Mouse (Mus musculus) E14TG2a.4 (cell line): Measurements from ENCODE around the gene Ggta1.

Experiments used
- H3K27me3 ChIP-seq: 2 replicates; pipeline ENCODE4 v1.6.1; 2014; ENCODE audit warnings: low read length, control low read depth; ENCODE audit not compliant: insufficient read depth
- H3K36me3 ChIP-seq: 2 replicates; pipeline ENCODE4 v1.6.1; 2014; ENCODE audit warnings: low read length, control low read depth; ENCODE audit not compliant: insufficient read depth
- H3K4me1 ChIP-seq: replicated peaks from 2 replicates; pipeline ENCODE4 v1.6.1; 2014; ENCODE audit warnings: low read depth, low read length, control low read depth
- H3K4me3 ChIP-seq: replicated peaks from 2 replicates; pipeline ENCODE4 v1.5.1; 2014; ENCODE audit warnings: mild to moderate bottlenecking, low read length
- H3K9me3 ChIP-seq: 2 replicates; pipeline ENCODE4 v1.6.1; 2014; ENCODE audit warnings: low read length, control low read depth
- CTCF ChIP-seq: conservative IDR thresholded peaks from 2 replicates; pipeline ENCODE4 v1.5.1; 2014; ENCODE audit warnings: low read length
- NANOG ChIP-seq: IDR thresholded peaks from 2 replicates; pipeline ENCODE4 v1.6.1; 2014; ENCODE audit warnings: borderline replicate concordance, low read length, mixed read lengths
- POU5F1 ChIP-seq: IDR thresholded peaks from 2 replicates; pipeline ENCODE4 v1.6.1; 2014; ENCODE audit warnings: low read length, borderline replicate concordance

Ggta1 gene

DNA sequence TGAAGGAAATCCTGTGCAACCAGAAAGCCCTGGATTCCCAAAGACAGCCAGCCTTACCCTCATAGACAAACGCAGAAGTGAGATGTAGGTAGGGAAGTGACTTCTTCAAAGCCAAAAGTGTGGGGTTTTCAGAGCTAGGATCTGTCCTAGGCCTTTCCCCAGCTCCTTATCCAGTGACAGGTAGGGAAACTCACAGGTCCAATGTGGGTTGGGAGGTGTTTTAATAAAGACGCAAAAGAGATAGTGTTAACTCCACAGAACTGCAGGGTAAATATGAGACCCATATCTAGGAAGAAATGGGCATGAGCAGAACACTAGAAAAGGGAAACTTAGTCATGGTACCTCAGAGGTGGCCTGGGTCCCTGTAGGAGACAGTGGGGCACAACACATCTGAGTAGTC lies 5.2 kb upstream of the Ggta1 start:
- Histone ChIP-seq H3K36me3 (no peaks in the 10 kb centered on the region), H3K4me3 (no peak overlapping the region), H3K4me1 (peaks cover 41% of the 10 kb centered on the region), H3K9me3 (no peaks in the 10 kb centered on the region), H3K27me3 (no peaks in the 10 kb centered on the region)
- TF ChIP-seq NANOG (no peak), CTCF (no peak), POU5F1 (no peak)

- no peak overlapping the region for H3K4me3 ChIP-seq
- peaks cover 46% of the 10 kb centered on the region for H3K4me1 ChIP-seq
- H3K9me3 ChIP-seq: no peaks in the 10 kb centered on the region
- no peaks in the 10 kb centered on the region for H3K36me3 ChIP-seq
- TF ChIP-seq NANOG: no peak
- TF ChIP-seq POU5F1: no peak
- no peak for TF ChIP-seq CTCF
- H3K27me3 ChIP-seq: no peaks in the 10 kb centered on the region
Observed at GRCm38 (mm10) chr2:35467855-35468254, 4.8 kb upstream of the Ggta1 start.

- H3K9me3 ChIP-seq: no peaks in the 10 kb centered on the region
- H3K4me1 ChIP-seq: peaks cover 59% of the 10 kb centered on the region
- no peak overlapping the region for H3K4me3 ChIP-seq
- TF ChIP-seq POU5F1 (no peak), NANOG (no peak), CTCF (no peak)
- no peaks in the 10 kb centered on the region for H3K27me3 ChIP-seq
- H3K36me3 ChIP-seq: no peaks in the 10 kb centered on the region
Observed at GRCm38 (mm10) chr2:35465677-35466076, 2.6 kb upstream of the Ggta1 start.

DNA sequence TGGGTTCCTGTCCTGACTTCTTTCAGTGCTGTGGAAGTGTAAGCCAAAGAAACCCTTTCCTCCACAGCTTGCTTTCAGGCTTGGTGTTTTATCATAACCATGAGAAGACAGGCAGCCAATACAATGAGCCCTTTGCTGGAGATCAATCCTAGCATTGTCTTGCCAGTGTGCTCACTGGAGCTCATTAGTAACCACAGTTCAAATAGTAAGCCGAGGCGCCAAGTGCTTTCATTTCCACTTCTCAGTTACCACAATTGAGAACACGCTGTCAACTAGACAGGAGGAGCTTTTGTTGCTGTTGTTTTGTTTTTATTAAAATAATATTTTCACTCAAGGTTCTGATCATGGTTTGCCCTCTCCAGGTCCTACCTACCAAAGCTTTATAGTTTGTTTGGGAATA lies 1.5 kb upstream of the Ggta1 start:
- no peaks in the 10 kb centered on the region for H3K36me3 ChIP-seq
- H3K4me1 ChIP-seq: peaks cover 70% of the 10 kb centered on the region
- peak overlapping the region; percentile 52 for H3K4me3 ChIP-seq
- TF ChIP-seq POU5F1: no peak
- no peak for TF ChIP-seq NANOG
- no peak for TF ChIP-seq CTCF
- H3K27me3 ChIP-seq: no peaks in the 10 kb centered on the region
- H3K9me3 ChIP-seq: no peaks in the 10 kb centered on the region

GRCm38 (mm10) chr2:35464089-35464534 lies 1.1 kb upstream of the Ggta1 start:
- H3K9me3 ChIP-seq: no peaks in the 10 kb centered on the region
- no peak for TF ChIP-seq POU5F1
- TF ChIP-seq CTCF: no peak
- TF ChIP-seq NANOG: no peak
- peak overlapping the region; percentile 52 for H3K4me3 ChIP-seq
- peaks cover 73% of the 10 kb centered on the region for H3K4me1 ChIP-seq
- no peaks in the 10 kb centered on the region for H3K27me3 ChIP-seq
- no peaks in the 10 kb centered on the region for H3K36me3 ChIP-seq

GRCm38 (mm10) chr2:35463372-35464088 lies 499 bp upstream of the Ggta1 start:
- TF ChIP-seq CTCF (no peak), POU5F1 (no peak), NANOG (no peak)
- no peaks in the 10 kb centered on the region for H3K27me3 ChIP-seq
- no peaks in the 10 kb centered on the region for H3K36me3 ChIP-seq
- H3K9me3 ChIP-seq: no peaks in the 10 kb centered on the region
- peak overlapping the region; percentile 83 for H3K4me3 ChIP-seq
- peaks cover 78% of the 10 kb centered on the region for H3K4me1 ChIP-seq

GRCm38 (mm10) chr2:35461971-35462787 lies 852 bp downstream of the Ggta1 start:
- peak overlapping the region; percentile 83 for H3K4me3 ChIP-seq
- TF ChIP-seq POU5F1 (no peak), CTCF (no peak), NANOG (no peak)
- H3K27me3 ChIP-seq: no peaks in the 10 kb centered on the region
- H3K9me3 ChIP-seq: no peaks in the 10 kb centered on the region
- no peaks in the 10 kb centered on the region for H3K36me3 ChIP-seq
- peaks cover 79% of the 10 kb centered on the region for H3K4me1 ChIP-seq

DNA sequence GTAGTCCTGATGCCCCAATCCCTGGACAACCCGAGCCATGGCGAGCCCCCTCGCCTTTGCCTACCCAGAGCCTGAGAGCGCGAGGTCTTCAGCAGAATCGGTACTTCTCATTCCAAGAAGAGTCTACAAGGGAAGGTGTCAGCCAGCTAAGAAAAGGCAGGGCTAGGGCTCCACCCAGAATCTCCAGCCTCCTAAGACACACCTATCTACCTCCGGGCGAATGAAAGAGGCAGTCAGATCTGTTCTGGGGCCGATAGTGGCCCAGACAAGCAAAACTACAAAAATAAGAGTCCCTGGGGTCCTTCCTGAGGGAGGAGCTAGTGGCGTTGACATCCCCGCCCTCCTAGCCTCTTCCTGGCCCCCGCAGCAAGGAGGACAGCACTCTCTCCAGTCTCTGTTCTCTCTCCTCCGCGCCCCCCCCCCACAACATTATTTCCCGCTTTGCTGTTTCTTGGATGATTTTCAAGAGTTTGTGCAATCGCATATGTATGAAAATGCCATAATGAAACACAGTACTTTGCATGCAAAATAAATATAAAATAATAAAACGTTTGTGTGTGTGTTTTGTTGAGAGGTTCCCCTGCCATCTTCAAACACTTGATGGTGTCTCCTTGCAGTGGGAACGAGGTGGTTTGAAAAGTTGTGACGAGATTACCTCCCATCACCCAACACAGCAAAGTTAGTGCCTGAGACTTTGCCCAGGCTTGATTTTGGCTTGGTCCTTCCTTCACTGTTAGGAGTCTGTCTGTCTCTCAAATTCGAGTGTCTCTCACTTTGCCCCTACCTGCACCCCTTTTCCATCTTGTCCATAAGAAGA lies 1.7 kb downstream of the Ggta1 start:
- TF ChIP-seq CTCF (no peak), POU5F1 (no peak), NANOG (no peak; the same call in 1 of the 2 replicates)
- H3K4me1 ChIP-seq: peaks cover 73% of the 10 kb centered on the region
- no peaks in the 10 kb centered on the region for H3K27me3 ChIP-seq
- H3K4me3 ChIP-seq: peak overlapping the region; percentile 83
- no peaks in the 10 kb centered on the region for H3K36me3 ChIP-seq
- H3K9me3 ChIP-seq: no peaks in the 10 kb centered on the region
